14 mouse cellular contexts compared by ENCODE assay signal in genomic region chr4:150006122-150006854, GRCm38 (mm10). TPM values are rescaled to one million over a fixed set of nuclear protein-coding genes. Genes with fewer than 3 reads are reported as not detected.
DNase-seq lines count a peak whose midpoint lies in the region; ATAC-seq and TF ChIP-seq lines count a peak whose summit lies in the region.
"Had no signal": no experiment of that assay in that cellular context is flagged by ENCODE, and none has a peak within 500 bp of the region (broad histone marks: within the 10 kb centered on the region; RNA-seq: fewer than 3 reads in every experiment).

No protein-coding gene starts in this region.

- peaks cover 30% of the 10 kb centered on the region for H3K4me1 ChIP-seq in heart, adult 2 months (ENCODE audit: control insufficient read depth, insufficient read depth, low read length)
- H3K4me1 ChIP-seq in heart, embryonic 11.5 days (ENCODE audit: control insufficient read depth, insufficient read depth, low read length) = peaks cover 22% of the 10 kb centered on the region
- H3K4me1 ChIP-seq in lung, embryonic 15.5 days = peaks cover 70% of the 10 kb centered on the region
- no peaks in the 10 kb centered on the region for H3K4me1 ChIP-seq in hindbrain, embryonic 11.5 days (replicated peaks; ENCODE audit: control insufficient read depth, insufficient read depth, low read length)
- peaks cover 2% of the 10 kb centered on the region; the same call in 1 of the 2 replicates for H3K4me1 ChIP-seq in midbrain, postnatal 0 days (ENCODE audit: insufficient read depth, low read length)

- TF ChIP-seq CTCF in heart, adult 2 months (IDR thresholded peaks at IDR 0.05) = no peak
- TF ChIP-seq CTCF in midbrain, postnatal 0 days (IDR thresholded peaks at IDR 0.05) = no peak

- H3K79me2 ChIP-seq in heart, adult 2 months (replicated peaks; ENCODE audit: control insufficient read depth, insufficient read depth, low read length) = peaks cover 3% of the 10 kb centered on the region

- TF ChIP-seq POLR2A in heart, adult 2 months (IDR thresholded peaks at IDR 0.05; ENCODE audit: insufficient read depth, low read depth, low read length) = no peak

- no peak overlapping the region for H3K4me3 ChIP-seq in heart, adult 2 months
- no peak overlapping the region for H3K4me3 ChIP-seq in heart, embryonic 11.5 days (ENCODE audit: low read depth, low read length)
- no peak overlapping the region for H3K4me3 ChIP-seq in lung, embryonic 15.5 days
- H3K4me3 ChIP-seq in hindbrain, embryonic 11.5 days (ENCODE audit: low read depth, low read length) = no peak overlapping the region
- no peak overlapping the region for H3K4me3 ChIP-seq in midbrain, postnatal 0 days (ENCODE audit: low read depth, low read length)

- H3K27me3 ChIP-seq in heart, adult 2 months (ENCODE audit: control insufficient read depth, insufficient read depth, low read length) = no peaks in the 10 kb centered on the region
- no peaks in the 10 kb centered on the region for H3K27me3 ChIP-seq in heart, embryonic 11.5 days (ENCODE audit: control insufficient read depth, insufficient read depth, low read length)
- no peaks in the 10 kb centered on the region for H3K27me3 ChIP-seq in lung, embryonic 15.5 days
- no peaks in the 10 kb centered on the region for H3K27me3 ChIP-seq in hindbrain, embryonic 11.5 days (ENCODE audit: control insufficient read depth, insufficient read depth, low read length)
- H3K27me3 ChIP-seq in midbrain, postnatal 0 days (ENCODE audit: insufficient read depth, low read length) = no peaks in the 10 kb centered on the region

- peak in 1 of 2 experiments; percentile 9 for DNase-seq in heart, adult 2 months
- no peak for DNase-seq in lung, postnatal 14 days
- peak; percentile 66 for DNase-seq in R1 (ENCODE audit: low read depth, low spot score)
- DNase-seq in thymus, postnatal 10 days (ENCODE audit: low spot score in 2 of 2) = peak; percentile 37 to 49
- DNase-seq in hindbrain, embryonic 11.5 days (ENCODE audit: low spot score) = no peak
- DNase-seq in midbrain, postnatal 0 days (ENCODE audit: low spot score) = no peak
- DNase-seq: cerebellum, adult 11-12 months; embryo, embryonic 11 days; gastrocnemius, postnatal 36 days; kidney, postnatal 10 days; midbrain, embryonic 14.5 days had no signal

- H3K36me3 ChIP-seq in heart, adult 2 months (ENCODE audit: control insufficient read depth, insufficient read depth, low read length) = no peaks in the 10 kb centered on the region
- no peaks in the 10 kb centered on the region for H3K36me3 ChIP-seq in heart, embryonic 11.5 days (ENCODE audit: control insufficient read depth, insufficient read depth, low read length)
- H3K36me3 ChIP-seq in lung, embryonic 15.5 days = no peaks in the 10 kb centered on the region
- no peaks in the 10 kb centered on the region for H3K36me3 ChIP-seq in hindbrain, embryonic 11.5 days (ENCODE audit: control insufficient read depth, insufficient read depth, low read length)
- no peaks in the 10 kb centered on the region for H3K36me3 ChIP-seq in midbrain, postnatal 0 days (ENCODE audit: insufficient read depth, low read length)

- intact Hi-C loops in heart, adult 2 months (cut with DNase I) = loop anchor here (2.0 kb wide), 1 partner anchor 15 kb away; no protein-coding TSS in a partner anchor

- H3K9me3 ChIP-seq in heart, embryonic 11.5 days (replicated peaks; ENCODE audit: control insufficient read depth, low read length) = no peaks in the 10 kb centered on the region; the same call in 1 of the 2 replicates
- H3K9me3 ChIP-seq in lung, embryonic 15.5 days = no peaks in the 10 kb centered on the region
- H3K9me3 ChIP-seq in hindbrain, embryonic 11.5 days (ENCODE audit: control insufficient read depth, low read length) = no peaks in the 10 kb centered on the region
- no peaks in the 10 kb centered on the region for H3K9me3 ChIP-seq in midbrain, postnatal 0 days (ENCODE audit: low read length)

- no peak overlapping the region for H3K9ac ChIP-seq in heart, adult 2 months (ENCODE audit: low read depth, low read length)
- H3K9ac ChIP-seq in heart, embryonic 11.5 days (ENCODE audit: low read depth, low read length) = no peak overlapping the region
- no peak overlapping the region for H3K9ac ChIP-seq in lung, embryonic 15.5 days
- no peak overlapping the region for H3K9ac ChIP-seq in hindbrain, embryonic 11.5 days (ENCODE audit: low read depth, low read length)
- no peak overlapping the region for H3K9ac ChIP-seq in midbrain, postnatal 0 days (replicated peaks; ENCODE audit: low read length, poor library complexity, severe bottlenecking)

- ATAC-seq in heart, embryonic 11.5 days (replicated peaks; ENCODE audit: insufficient number of reproducible peaks, low FRiP score, low TSS enrichment) = no peak
- ATAC-seq in lung, embryonic 15.5 days (ENCODE audit: borderline replicate concordance, extremely low read depth, low FRiP score, low TSS enrichment) = no peak
- no peak for ATAC-seq in hindbrain, embryonic 11.5 days (ENCODE audit: low FRiP score)
- no peak for ATAC-seq in midbrain, postnatal 0 days (ENCODE audit: low FRiP score)
- ATAC-seq: forebrain, embryonic 16.5 days had no signal

- peak overlapping the region; percentile 49 for H3K27ac ChIP-seq in heart, adult 2 months
- H3K27ac ChIP-seq in heart, embryonic 11.5 days (ENCODE audit: low read depth, low read length) = no peak overlapping the region
- peak overlapping the region; percentile 99 for H3K27ac ChIP-seq in lung, embryonic 15.5 days
- no peak overlapping the region for H3K27ac ChIP-seq in hindbrain, embryonic 11.5 days (ENCODE audit: low read depth, low read length)
- no peak overlapping the region for H3K27ac ChIP-seq in midbrain, postnatal 0 days (ENCODE audit: low read depth, low read length)

- 75% methylated on average over 21 of the region's 21 CpGs for WGBS in heart, adult 2 months
- 75% methylated on average over 21 of the region's 21 CpGs for WGBS in heart, embryonic 11.5 days (ENCODE audit: insufficient replicate concordance)
- 70% methylated on average over 21 of the region's 21 CpGs for WGBS in lung, embryonic 15.5 days
- WGBS in hindbrain, embryonic 11.5 days = 83% methylated on average over 21 of the region's 21 CpGs
- WGBS in midbrain, postnatal 0 days = 80% methylated on average over 21 of the region's 21 CpGs

- no peak for TF ChIP-seq EP300 in heart, adult 2 months (IDR thresholded peaks at IDR 0.05; ENCODE audit: insufficient read depth, low read depth, low read length)

- no peak overlapping the region for H3K4me2 ChIP-seq in heart, embryonic 11.5 days
- H3K4me2 ChIP-seq in lung, embryonic 15.5 days = 0 out of 2 replicates have a peak overlapping the region, but pooled peaks have one; percentile 90
- no peak overlapping the region for H3K4me2 ChIP-seq in hindbrain, embryonic 11.5 days (replicated peaks; ENCODE audit: low read depth, low read length)
- no peak overlapping the region for H3K4me2 ChIP-seq in midbrain, postnatal 0 days (ENCODE audit: low read depth, low read length, poor library complexity, severe bottlenecking)

RNA-seq across cellular contexts. Expression of gene H6pd, which starts 2.5 kb away (rescaled TPM):
- total RNA-seq in heart, adult 2 months (2021) = 10 to 100 TPM; 39.0 to 44.2 TPM
- polyA plus RNA-seq in heart, adult 2 months (2012; rRNA removed) = 27.4 and 29.5 TPM in 2 replicates
- polyA plus RNA-seq in heart, embryonic 11.5 days (2014; fragmentation: Nextera tagmentation; extraction: Ambion mirVana) = 4.8 and 6.2 TPM in 2 replicates
- 25.0 and 29.3 TPM in 2 replicates for polyA plus RNA-seq in lung, embryonic 15.5 days (2015; fragmentation: Nextera tagmentation; extraction: Ambion mirVana)
- 2.1 and 2.8 TPM in 2 replicates for polyA plus RNA-seq in hindbrain, embryonic 11.5 days (2014; fragmentation: Nextera tagmentation; extraction: Ambion mirVana)
- 12.6 and 13.6 TPM in 2 replicates for total RNA-seq in midbrain, postnatal 0 days (2014; rRNA removed)
- 3.2 and 3.7 TPM in 2 replicates for polyA plus RNA-seq in midbrain, postnatal 0 days (2015; fragmentation: Nextera tagmentation; extraction: Ambion mirVana)

RNA-seq across cellular contexts. Expression of gene Spsb1, which starts 51.4 kb away (rescaled TPM):
- 10 to 100 TPM; 28.3 to 35.3 TPM for total RNA-seq in heart, adult 2 months (2021)
- 32.2 and 38.7 TPM in 2 replicates for polyA plus RNA-seq in heart, adult 2 months (2012; rRNA removed)
- polyA plus RNA-seq in heart, embryonic 11.5 days (2014; fragmentation: Nextera tagmentation; extraction: Ambion mirVana) = 4.7 and 5.6 TPM in 2 replicates
- polyA plus RNA-seq in lung, embryonic 15.5 days (2015; fragmentation: Nextera tagmentation; extraction: Ambion mirVana) = 15.6 and 15.7 TPM in 2 replicates
- 11.7 and 12.0 TPM in 2 replicates for polyA plus RNA-seq in hindbrain, embryonic 11.5 days (2014; fragmentation: Nextera tagmentation; extraction: Ambion mirVana)
- total RNA-seq in midbrain, postnatal 0 days (2014; rRNA removed) = 6.2 and 13.6 TPM in 2 replicates
- polyA plus RNA-seq in midbrain, postnatal 0 days (2015; fragmentation: Nextera tagmentation; extraction: Ambion mirVana) = 4.4 and 4.7 TPM in 2 replicates

Comparison
In these comparisons a context has a peak if more than half of its experiments do, and no peak if none do; other contexts are left out.
1. H3K27ac ChIP-seq: peak in heart, adult 2 months (single experiment) and lung, embryonic 15.5 days (single experiment); none in heart, embryonic 11.5 days (single experiment), hindbrain, embryonic 11.5 days (single experiment) and midbrain, postnatal 0 days (single experiment).
2. DNase-seq: peak in R1 (single experiment) and thymus, postnatal 10 days (2 of 2); none in lung, postnatal 14 days (single experiment), hindbrain, embryonic 11.5 days (single experiment) and midbrain, postnatal 0 days (single experiment).